Mouse (Mus musculus): Measurements from ENCODE around the gene Mup15. TPM values are rescaled to one million over a fixed set of nuclear protein-coding genes. Genes with fewer than 3 reads are reported as not detected.

Gene Mup15
- not detected for total RNA-seq (2023)

DNA sequence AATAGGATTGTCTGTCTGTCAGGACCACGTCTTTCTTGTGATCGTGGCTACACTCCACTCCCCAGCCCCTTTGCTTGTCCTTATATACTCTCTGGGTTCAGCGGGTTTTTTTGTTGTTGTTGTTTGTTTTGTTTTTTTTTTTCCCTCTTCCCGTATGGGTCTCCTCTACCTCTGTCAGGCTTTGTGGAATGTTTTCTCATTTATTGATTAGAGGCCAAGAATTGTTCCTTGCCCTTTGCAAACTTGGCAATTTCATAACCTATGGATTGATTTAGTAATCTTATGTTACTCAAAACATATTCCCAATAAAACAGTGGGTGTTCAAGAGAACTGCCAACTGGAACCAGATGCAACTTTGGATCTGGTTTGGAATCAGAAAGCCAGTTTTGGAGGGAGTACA is at the start of gene Mup15:
Gene Mup15 (minus strand): TSS at position 101 of the 400 bp plus-strand sequence.

Other genes with a start within 250 kb of the Mup15 start
- not detected for gene Mup13, start 211.5 kb downstream of the Mup15 start, total RNA-seq (2023)
- not detected for gene Mup14, start 135.7 kb downstream of the Mup15 start, total RNA-seq (2023)
- not detected for gene Mup16, start 79.8 kb upstream of the Mup15 start, total RNA-seq (2023)
- gene Mup17, start 156.1 kb upstream of the Mup15 start, total RNA-seq (2023) = not detected
- not detected for gene Mup18, start 234.4 kb upstream of the Mup15 start, total RNA-seq (2023)

Measured in CD4-positive naive resting alpha-beta T cell, adult 57 days (primary cell).